Mouse (Mus musculus): ENCODE measurements around the gene Scyl1. TPM values are rescaled to one million over a fixed set of nuclear protein-coding genes. Genes with fewer than 3 reads are reported as not detected.
A peak's percentile ranks its signal among the peaks of the same experiment; 100 is the strongest.

The Scyl1 gene
- polyA plus RNA-seq, 1 experiment from 2014 or later, result 38.1 TPM

- peak overlapping the region; percentile 61 for H3K9ac ChIP-seq (ENCODE audit: low read length)
- ATAC-seq (ENCODE audit: low FRiP score, low TSS enrichment) (no peak), DNase-seq (ENCODE audit: low spot score) (no peak)
- H3K4me2 ChIP-seq (replicated peaks; ENCODE audit: low read depth), result peak overlapping the region; percentile 93
- no peak for TF ChIP-seq CTCF (IDR thresholded peaks at IDR 0.05; ENCODE audit: low read depth)
- no peak for TF ChIP-seq EP300 (optimal IDR thresholded peaks at IDR 0.05)
- H3K27ac ChIP-seq (replicated peaks), result no peak overlapping the region
- no peaks in the 10 kb centered on the region for H3K9me3 ChIP-seq (ENCODE audit: control insufficient read depth, low read length)
- no peaks in the 10 kb centered on the region for H3K36me3 ChIP-seq (ENCODE audit: control insufficient read depth, insufficient read depth, low read length)
- H3K4me1 ChIP-seq (replicated peaks; ENCODE audit: control insufficient read depth, insufficient read depth), result peaks cover 8% of the 10 kb centered on the region
- WGBS, result 73% methylated on average over 29 of the region's 29 CpGs
- peak overlapping the region; percentile 56 for H3K4me3 ChIP-seq (ENCODE audit: low read depth, low read length)
- no peaks in the 10 kb centered on the region for H3K27me3 ChIP-seq (ENCODE audit: control insufficient read depth, insufficient read depth, low read length)
Observed at GRCm38 (mm10) chr19:5730314-5731186, 40.7 kb downstream of the Scyl1 start.

GRCm38 (mm10) chr19:5729444-5729815 lies 41.8 kb downstream of the Scyl1 start, which contains the start of gene Fam89b:
TSS of gene Fam89b (minus strand) at chr19:5729653.
- WGBS, result under 1% methylated on average over 34 of the region's 37 CpGs
- peak within 1 kb of the TSS; percentile 92 for H3K27ac ChIP-seq (replicated peaks)
- no peaks in the 10 kb centered on the region for H3K27me3 ChIP-seq (ENCODE audit: control insufficient read depth, insufficient read depth, low read length)
- peak within 1 kb of the TSS; percentile 91 for H3K9ac ChIP-seq (ENCODE audit: low read length)
- peak within 1 kb of the TSS; percentile 92 for H3K4me2 ChIP-seq (replicated peaks; ENCODE audit: low read depth)
- H3K4me1 ChIP-seq (replicated peaks; ENCODE audit: control insufficient read depth, insufficient read depth), result peaks cover 8% of the 10 kb centered on the region
- no peaks in the 10 kb centered on the region for H3K36me3 ChIP-seq (ENCODE audit: control insufficient read depth, insufficient read depth, low read length)
- TF ChIP-seq CTCF (IDR thresholded peaks at IDR 0.05; ENCODE audit: low read depth), result no peak
- no peak for TF ChIP-seq EP300 (optimal IDR thresholded peaks at IDR 0.05)
- ATAC-seq (ENCODE audit: low FRiP score, low TSS enrichment) (peak; percentile 71), DNase-seq (ENCODE audit: low spot score) (peak; percentile 91)
- no peaks in the 10 kb centered on the region for H3K9me3 ChIP-seq (ENCODE audit: control insufficient read depth, low read length)
- peak within 1 kb of the TSS; percentile 92 for H3K4me3 ChIP-seq (ENCODE audit: low read depth, low read length)

GRCm38 (mm10) chr19:5728631-5729443 lies 42.4 kb downstream of the Scyl1 start:
- Histone ChIP-seq H3K36me3 (ENCODE audit: control insufficient read depth, insufficient read depth, low read length) (no peaks in the 10 kb centered on the region), H3K9me3 (ENCODE audit: control insufficient read depth, low read length) (no peaks in the 10 kb centered on the region), H3K4me2 (replicated peaks; ENCODE audit: low read depth) (peak overlapping the region; percentile 92), H3K27me3 (ENCODE audit: control insufficient read depth, insufficient read depth, low read length) (no peaks in the 10 kb centered on the region), H3K4me3 (ENCODE audit: low read depth, low read length) (peak overlapping the region; percentile 92), H3K9ac (ENCODE audit: low read length) (peak overlapping the region; percentile 91), H3K4me1 (replicated peaks; ENCODE audit: control insufficient read depth, insufficient read depth) (peaks cover 8% of the 10 kb centered on the region), H3K27ac (replicated peaks) (peak overlapping the region; percentile 92)
- ATAC-seq (ENCODE audit: low FRiP score, low TSS enrichment) (no peak; the same call in 1 of the 2 replicates), DNase-seq (ENCODE audit: low spot score) (peak; percentile 55)
- WGBS, result 6% methylated on average over 35 of the region's 37 CpGs
- no peak for TF ChIP-seq EP300 (optimal IDR thresholded peaks at IDR 0.05)
- no peak for TF ChIP-seq CTCF (IDR thresholded peaks at IDR 0.05; ENCODE audit: low read depth)

DNA sequence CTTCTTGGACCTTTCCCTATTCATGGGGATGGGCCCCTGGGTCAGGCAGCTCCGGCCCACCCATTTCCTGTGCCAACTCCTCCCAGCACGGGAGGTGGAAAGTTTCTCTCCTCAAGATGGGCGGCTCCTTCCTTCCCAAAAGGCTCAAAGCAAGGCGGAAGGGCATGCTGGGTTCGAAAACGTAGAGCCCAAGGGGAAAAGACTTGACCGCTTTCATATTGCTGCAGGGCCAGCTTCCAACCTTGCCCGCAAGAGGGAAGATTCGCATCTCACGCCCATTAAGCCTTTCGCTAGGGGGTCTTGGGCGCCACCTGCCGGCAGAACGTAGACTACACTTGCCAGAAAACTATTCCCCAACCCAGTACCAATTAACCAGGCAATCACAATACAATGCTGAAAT lies 43.5 kb downstream of the Scyl1 start:
- TF ChIP-seq CTCF (IDR thresholded peaks at IDR 0.05; ENCODE audit: low read depth) (peak; percentile 99), EP300 (optimal IDR thresholded peaks at IDR 0.05) (no peak)
- no peaks in the 10 kb centered on the region for H3K36me3 ChIP-seq (ENCODE audit: control insufficient read depth, insufficient read depth, low read length)
- H3K4me1 ChIP-seq (replicated peaks; ENCODE audit: control insufficient read depth, insufficient read depth), result peaks cover 8% of the 10 kb centered on the region
- peak overlapping the region; percentile 91; the same call in 1 of the 2 replicates for H3K9ac ChIP-seq (ENCODE audit: low read length)
- 2% methylated on average over 14 of the region's 14 CpGs for WGBS
- H3K4me3 ChIP-seq (ENCODE audit: low read depth, low read length), result peak overlapping the region; percentile 92
- H3K27ac ChIP-seq (replicated peaks), result peak overlapping the region; percentile 81
- no peaks in the 10 kb centered on the region for H3K27me3 ChIP-seq (ENCODE audit: control insufficient read depth, insufficient read depth, low read length)
- DNase-seq (ENCODE audit: low spot score), result peak; percentile 89
- H3K4me2 ChIP-seq (replicated peaks; ENCODE audit: low read depth), result peak overlapping the region; percentile 92
- no peak; the same call in 1 of the 2 replicates for ATAC-seq (ENCODE audit: low FRiP score, low TSS enrichment)
- no peaks in the 10 kb centered on the region for H3K9me3 ChIP-seq (ENCODE audit: control insufficient read depth, low read length)

GRCm38 (mm10) chr19:5726961-5727578 lies 44.1 kb downstream of the Scyl1 start:
- peaks cover 8% of the 10 kb centered on the region for H3K4me1 ChIP-seq (replicated peaks; ENCODE audit: control insufficient read depth, insufficient read depth)
- WGBS, result 51% methylated on average over 15 of the region's 15 CpGs

More at GRCm38 (mm10) chr19:5726961-5727578, 44.1 kb downstream of the Scyl1 start:
- Histone ChIP-seq H3K4me2 (replicated peaks; ENCODE audit: low read depth) (peak overlapping the region; percentile 92), H3K9me3 (ENCODE audit: control insufficient read depth, low read length) (no peaks in the 10 kb centered on the region), H3K36me3 (ENCODE audit: control insufficient read depth, insufficient read depth, low read length) (peaks cover 4% of the 10 kb centered on the region; the same call in 1 of the 2 replicates), H3K27me3 (ENCODE audit: control insufficient read depth, insufficient read depth, low read length) (no peaks in the 10 kb centered on the region), H3K27ac (replicated peaks) (peak overlapping the region; percentile 81), H3K9ac (ENCODE audit: low read length) (no peak overlapping the region), H3K4me3 (ENCODE audit: low read depth, low read length) (peak overlapping the region; percentile 33; the same call in 1 of the 2 replicates)
- ATAC-seq (ENCODE audit: low FRiP score, low TSS enrichment) (no peak), DNase-seq (ENCODE audit: low spot score) (no peak)
- no peak for TF ChIP-seq EP300 (optimal IDR thresholded peaks at IDR 0.05)
- no peak for TF ChIP-seq CTCF (IDR thresholded peaks at IDR 0.05; ENCODE audit: low read depth)

Measured in stomach, postnatal 0 days (tissue).